Mouse (Mus musculus): ENCODE results near the gene Stk10. TPM values are rescaled to one million over a fixed set of nuclear protein-coding genes. Genes with fewer than 3 reads are reported as not detected.

The Stk10 gene
- polyA plus RNA-seq, 1 experiment from 2014 or later: 3.5 TPM

DNA sequence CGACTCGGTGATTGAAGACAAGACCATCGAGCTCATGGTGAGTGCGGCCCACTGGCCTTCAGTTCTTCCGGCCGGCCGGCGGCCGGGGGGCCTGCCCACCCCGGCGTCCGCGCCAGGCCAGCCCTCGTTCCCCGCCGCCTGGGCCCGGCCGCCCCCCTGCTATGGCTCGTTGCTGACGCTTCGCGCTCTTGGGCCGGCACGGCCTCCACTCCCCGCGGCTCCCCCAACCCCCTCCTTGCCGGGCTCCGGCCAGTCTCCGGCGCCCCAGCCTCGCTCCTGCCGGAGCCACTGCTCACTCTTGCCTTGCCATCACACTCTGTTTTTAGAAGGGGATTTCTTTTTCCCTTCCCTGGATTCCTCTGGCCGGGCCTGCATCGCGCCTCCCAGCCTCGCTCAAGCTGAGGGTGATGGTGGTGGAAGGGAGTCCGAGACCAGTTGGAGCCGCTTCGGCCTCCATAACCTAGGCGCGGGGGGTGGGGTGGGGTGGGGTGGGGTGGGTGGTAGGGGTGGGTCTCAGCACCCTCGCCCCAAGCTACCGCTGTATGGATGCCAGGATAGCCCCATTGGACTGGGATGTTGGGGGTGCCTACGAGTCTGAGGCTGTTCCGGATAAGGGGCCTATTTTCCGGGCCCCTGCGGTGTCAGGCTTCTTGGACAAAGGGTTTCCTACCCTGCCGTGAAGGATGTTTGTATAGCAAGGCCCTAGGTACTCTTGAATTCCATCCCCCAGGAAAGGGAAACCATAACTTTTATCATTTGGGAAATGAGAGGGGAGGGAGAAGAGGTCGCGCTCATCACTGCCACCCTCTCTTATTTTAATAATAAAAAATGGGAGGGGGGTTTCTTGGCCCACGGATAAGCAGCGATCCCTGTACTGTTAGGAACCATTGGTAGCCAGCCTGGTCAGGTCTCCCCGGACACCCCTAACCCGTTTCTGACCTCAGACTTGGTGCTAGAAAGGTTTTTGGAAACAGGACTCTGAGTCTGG, 110.1 kb downstream of the Stk10 start:
- H3K36me3 ChIP-seq (ENCODE audit: control insufficient read depth, insufficient read depth, low read length): no peaks in the 10 kb centered on the region
- H3K4me3 ChIP-seq (ENCODE audit: low read length): peak overlapping the region; percentile 82
- H3K27me3 ChIP-seq (ENCODE audit: control insufficient read depth, insufficient read depth, low read length): no peaks in the 10 kb centered on the region
- peak overlapping the region; percentile 98 for H3K27ac ChIP-seq (ENCODE audit: low read depth, low read length)
- peak overlapping the region; percentile 47 for H3K4me2 ChIP-seq (replicated peaks; ENCODE audit: low read depth, low read length)
- no peaks in the 10 kb centered on the region for H3K9me3 ChIP-seq (ENCODE audit: control insufficient read depth, low read length)
- 1% methylated on average over 50 of the region's 54 CpGs for WGBS
- ATAC-seq (ENCODE audit: low FRiP score, low TSS enrichment): peak; percentile 76
- H3K4me1 ChIP-seq (ENCODE audit: control insufficient read depth, insufficient read depth, low read length): peaks cover 9% of the 10 kb centered on the region
- H3K9ac ChIP-seq (ENCODE audit: low read depth, low read length): peak overlapping the region; percentile 94

DNA sequence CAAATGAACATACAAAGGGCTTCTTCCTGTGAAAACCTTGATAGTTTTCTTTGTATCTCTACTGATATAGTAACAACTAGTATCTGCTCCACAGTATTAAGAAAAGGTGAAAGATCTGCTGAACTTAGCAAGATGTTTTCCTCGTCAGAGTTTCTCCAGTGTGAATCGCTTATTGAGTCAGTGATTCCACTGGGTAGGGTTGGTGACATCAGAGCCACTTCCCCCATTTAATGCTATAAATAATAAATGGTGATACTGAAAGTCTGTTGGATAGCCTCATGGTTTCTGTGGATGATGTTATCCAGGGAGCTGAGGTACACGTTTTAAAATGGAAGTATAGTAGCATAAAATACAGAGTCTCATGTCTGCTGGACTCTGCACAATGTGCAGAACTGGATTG, 110.9 kb downstream of the Stk10 start:
- Histone ChIP-seq H3K27ac (ENCODE audit: low read depth, low read length) (no peak overlapping the region), H3K4me2 (replicated peaks; ENCODE audit: low read depth, low read length) (peak overlapping the region; percentile 47), H3K27me3 (ENCODE audit: control insufficient read depth, insufficient read depth, low read length) (no peaks in the 10 kb centered on the region), H3K4me3 (ENCODE audit: low read length) (peak overlapping the region; percentile 82), H3K36me3 (ENCODE audit: control insufficient read depth, insufficient read depth, low read length) (no peaks in the 10 kb centered on the region), H3K4me1 (ENCODE audit: control insufficient read depth, insufficient read depth, low read length) (peaks cover 9% of the 10 kb centered on the region), H3K9me3 (ENCODE audit: control insufficient read depth, low read length) (no peaks in the 10 kb centered on the region), H3K9ac (ENCODE audit: low read depth, low read length) (peak overlapping the region; percentile 94; the same call in 1 of the 2 replicates)
- no peak for ATAC-seq (ENCODE audit: low FRiP score, low TSS enrichment)
- WGBS: 20% methylated on average over 3 of the region's 3 CpGs

DNA sequence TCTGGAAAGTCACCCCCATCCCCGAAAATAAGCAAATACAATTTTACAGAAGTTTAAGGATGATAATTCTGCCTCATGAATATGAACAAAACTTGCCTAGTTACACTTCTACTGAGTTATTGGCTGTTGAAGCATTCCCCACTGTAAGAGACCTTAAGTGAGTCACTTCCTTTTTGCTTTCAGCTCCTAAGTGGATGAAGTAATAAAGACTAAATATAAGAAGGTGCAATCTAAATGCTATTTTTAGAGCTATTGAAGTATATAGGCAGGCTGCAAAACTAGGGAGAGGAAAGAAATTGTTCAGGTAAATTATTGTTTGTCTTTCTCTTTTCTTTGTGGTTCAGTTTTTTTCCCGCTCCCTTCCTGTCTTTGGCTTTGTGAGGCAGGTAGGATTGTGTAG, 114.2 kb downstream of the Stk10 start:
- H3K9me3 ChIP-seq (ENCODE audit: control insufficient read depth, low read length): no peaks in the 10 kb centered on the region
- WGBS: 87% methylated on average over 2 of the region's 2 CpGs
- no peaks in the 10 kb centered on the region for H3K36me3 ChIP-seq (ENCODE audit: control insufficient read depth, insufficient read depth, low read length)
- no peak overlapping the region for H3K4me2 ChIP-seq (replicated peaks; ENCODE audit: low read depth, low read length)
- no peak overlapping the region for H3K27ac ChIP-seq (ENCODE audit: low read depth, low read length)
- H3K9ac ChIP-seq (ENCODE audit: low read depth, low read length): no peak overlapping the region
- H3K4me3 ChIP-seq (ENCODE audit: low read length): no peak overlapping the region
- no peak for ATAC-seq (ENCODE audit: low FRiP score, low TSS enrichment)
- H3K27me3 ChIP-seq (ENCODE audit: control insufficient read depth, insufficient read depth, low read length): no peaks in the 10 kb centered on the region
- no peaks in the 10 kb centered on the region; the same call in 1 of the 2 replicates for H3K4me1 ChIP-seq (ENCODE audit: control insufficient read depth, insufficient read depth, low read length)

DNA sequence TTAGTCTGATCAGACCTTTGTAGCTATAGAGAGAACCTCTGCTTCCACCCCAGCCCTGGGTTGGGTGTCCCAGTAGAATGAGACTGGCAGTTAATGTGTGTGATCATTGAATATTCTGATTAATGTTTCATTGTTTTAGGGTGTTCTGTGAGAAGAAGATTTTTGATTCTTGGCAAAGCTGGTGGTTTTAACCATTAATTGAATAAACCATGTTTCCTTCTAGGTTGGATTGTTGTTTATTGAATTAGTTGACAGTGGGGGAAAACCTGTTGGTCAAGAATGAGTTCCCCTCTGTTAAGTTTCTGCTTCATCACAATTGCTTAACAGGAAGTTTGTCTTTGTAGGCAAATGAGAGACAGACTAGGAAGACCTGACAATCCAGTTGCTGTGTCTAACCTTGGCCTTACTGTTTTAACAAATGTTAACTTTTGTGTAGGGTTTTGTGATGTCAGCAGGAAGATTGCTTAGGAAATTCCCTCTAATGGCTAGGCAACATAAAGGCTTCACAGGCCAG, 117.2 kb downstream of the Stk10 start:
- H3K36me3 ChIP-seq (ENCODE audit: control insufficient read depth, insufficient read depth, low read length): peaks cover 5% of the 10 kb centered on the region; the same call in 1 of the 2 replicates
- no peaks in the 10 kb centered on the region for H3K4me1 ChIP-seq (ENCODE audit: control insufficient read depth, insufficient read depth, low read length)
- H3K9ac ChIP-seq (ENCODE audit: low read depth, low read length): no peak overlapping the region
- peak overlapping the region; percentile 48; the same call in 1 of the 2 replicates for H3K27ac ChIP-seq (ENCODE audit: low read depth, low read length)
- no peak overlapping the region for H3K4me2 ChIP-seq (replicated peaks; ENCODE audit: low read depth, low read length)
- no peak overlapping the region for H3K4me3 ChIP-seq (ENCODE audit: low read length)
- no peak for ATAC-seq (ENCODE audit: low FRiP score, low TSS enrichment)
- H3K27me3 ChIP-seq (ENCODE audit: control insufficient read depth, insufficient read depth, low read length): no peaks in the 10 kb centered on the region
- H3K9me3 ChIP-seq (ENCODE audit: control insufficient read depth, low read length): no peaks in the 10 kb centered on the region

DNA sequence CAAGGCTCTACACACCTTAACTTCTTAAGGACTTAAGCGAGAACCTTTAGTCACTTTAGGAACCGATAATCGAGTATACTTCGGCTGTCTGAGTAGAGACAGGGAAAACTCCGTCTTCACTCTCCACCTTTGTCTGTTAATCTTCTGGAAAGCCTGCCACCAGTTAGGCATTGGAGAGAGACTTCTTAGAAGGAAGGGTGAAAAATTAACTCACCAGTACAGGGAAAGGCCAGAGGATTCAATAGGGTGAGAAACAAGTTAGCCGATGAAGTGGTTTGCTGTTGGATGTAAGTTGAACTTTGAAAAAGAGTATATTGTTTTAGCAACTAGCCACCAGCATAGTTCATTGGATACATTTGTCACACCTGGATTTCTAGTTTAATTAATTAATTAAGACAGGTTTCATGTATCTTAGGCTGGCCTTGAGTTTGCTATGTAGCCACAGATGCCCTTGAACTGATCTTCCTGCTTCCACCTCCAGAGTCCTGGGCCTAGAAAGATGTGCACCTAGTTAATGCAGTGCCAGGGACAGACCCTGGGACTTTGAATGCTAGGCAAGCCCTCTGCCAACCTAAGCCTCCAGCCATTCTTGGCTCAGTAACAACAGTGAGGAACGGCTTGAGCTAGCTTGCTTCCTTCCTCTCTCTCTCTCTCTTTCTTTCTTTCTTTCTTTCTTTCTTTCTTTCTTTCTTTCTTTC, 117.9 kb downstream of the Stk10 start:
- Histone ChIP-seq H3K27me3 (ENCODE audit: control insufficient read depth, insufficient read depth, low read length) (no peaks in the 10 kb centered on the region), H3K9me3 (ENCODE audit: control insufficient read depth, low read length) (no peaks in the 10 kb centered on the region), H3K9ac (ENCODE audit: low read depth, low read length) (no peak overlapping the region), H3K36me3 (ENCODE audit: control insufficient read depth, insufficient read depth, low read length) (peaks cover 5% of the 10 kb centered on the region; the same call in 1 of the 2 replicates), H3K4me3 (ENCODE audit: low read length) (no peak overlapping the region), H3K27ac (ENCODE audit: low read depth, low read length) (peak overlapping the region; percentile 48; the same call in 1 of the 2 replicates), H3K4me2 (replicated peaks; ENCODE audit: low read depth, low read length) (no peak overlapping the region), H3K4me1 (ENCODE audit: control insufficient read depth, insufficient read depth, low read length) (no peaks in the 10 kb centered on the region)
- no peak; the same call in 1 of the 2 replicates for ATAC-seq (ENCODE audit: low FRiP score, low TSS enrichment)
- WGBS: 73% methylated on average over 7 of the region's 7 CpGs

DNA sequence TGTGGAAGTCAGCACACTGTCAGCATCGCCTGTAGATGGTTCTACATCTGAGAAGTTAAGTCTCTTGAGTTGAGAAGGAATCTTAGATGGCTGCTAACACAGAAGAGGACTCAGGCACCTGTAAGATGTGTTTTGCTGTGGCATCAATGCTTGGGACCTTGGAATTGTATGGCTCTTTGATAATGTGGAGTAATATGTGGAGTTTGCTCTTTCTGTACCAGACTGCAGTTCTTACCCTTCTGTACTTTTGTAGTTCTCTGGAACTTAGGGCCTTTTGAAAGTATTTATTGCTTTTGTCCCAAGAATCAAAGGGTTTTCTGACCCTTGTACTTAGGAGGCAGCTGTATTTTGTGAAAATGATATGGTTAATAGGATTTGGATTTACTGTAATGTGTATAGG, 118.6 kb downstream of the Stk10 start:
- H3K4me1 ChIP-seq (ENCODE audit: control insufficient read depth, insufficient read depth, low read length): no peaks in the 10 kb centered on the region
- no peak overlapping the region for H3K9ac ChIP-seq (ENCODE audit: low read depth, low read length)
- no peaks in the 10 kb centered on the region for H3K9me3 ChIP-seq (ENCODE audit: control insufficient read depth, low read length)
- 84% methylated on average over 1 of the region's 1 CpGs for WGBS
- no peak overlapping the region for H3K27ac ChIP-seq (ENCODE audit: low read depth, low read length)
- no peak for ATAC-seq (ENCODE audit: low FRiP score, low TSS enrichment)
- no peak overlapping the region for H3K4me3 ChIP-seq (ENCODE audit: low read length)
- H3K36me3 ChIP-seq (ENCODE audit: control insufficient read depth, insufficient read depth, low read length): peaks cover 5% of the 10 kb centered on the region; the same call in 1 of the 2 replicates
- H3K27me3 ChIP-seq (ENCODE audit: control insufficient read depth, insufficient read depth, low read length): no peaks in the 10 kb centered on the region
- H3K4me2 ChIP-seq (replicated peaks; ENCODE audit: low read depth, low read length): no peak overlapping the region

DNA sequence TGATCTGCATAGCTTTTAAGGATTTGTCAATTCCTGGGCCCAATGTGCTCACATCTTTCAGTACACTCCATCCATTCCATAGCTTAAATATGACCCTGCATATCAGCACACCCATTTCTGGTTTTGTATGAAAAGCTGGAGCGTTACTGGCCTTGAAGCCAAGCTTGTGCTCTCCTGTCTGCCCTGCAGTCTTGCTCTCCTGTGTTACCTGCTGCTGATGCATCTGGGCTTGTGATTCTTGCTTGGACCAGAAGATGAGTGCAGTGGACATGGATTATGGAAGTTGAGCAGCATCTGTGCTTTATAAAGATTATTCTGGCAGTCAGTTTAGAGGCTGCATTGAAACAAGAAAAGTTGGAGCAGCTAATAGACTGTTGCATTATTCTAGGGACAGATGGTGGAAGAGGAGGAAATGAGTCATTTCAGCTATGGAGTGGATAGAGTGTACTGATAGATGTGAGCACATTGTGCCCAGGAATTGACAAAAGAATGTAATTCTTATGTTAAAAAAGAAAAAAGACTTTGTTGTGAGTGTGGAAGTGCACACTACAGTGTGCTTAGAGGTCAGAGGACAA, 129.1 kb downstream of the Stk10 start:
- no peak for ATAC-seq (ENCODE audit: low FRiP score, low TSS enrichment)
- Histone ChIP-seq H3K9me3 (ENCODE audit: control insufficient read depth, low read length) (no peaks in the 10 kb centered on the region), H3K9ac (ENCODE audit: low read depth, low read length) (no peak overlapping the region), H3K4me1 (ENCODE audit: control insufficient read depth, insufficient read depth, low read length) (no peaks in the 10 kb centered on the region), H3K36me3 (ENCODE audit: control insufficient read depth, insufficient read depth, low read length) (no peaks in the 10 kb centered on the region), H3K27ac (ENCODE audit: low read depth, low read length) (no peak overlapping the region), H3K27me3 (ENCODE audit: control insufficient read depth, insufficient read depth, low read length) (no peaks in the 10 kb centered on the region), H3K4me2 (replicated peaks; ENCODE audit: low read depth, low read length) (no peak overlapping the region), H3K4me3 (ENCODE audit: low read length) (no peak overlapping the region)
- WGBS: 100% methylated on average over 1 of the region's 1 CpGs

DNA sequence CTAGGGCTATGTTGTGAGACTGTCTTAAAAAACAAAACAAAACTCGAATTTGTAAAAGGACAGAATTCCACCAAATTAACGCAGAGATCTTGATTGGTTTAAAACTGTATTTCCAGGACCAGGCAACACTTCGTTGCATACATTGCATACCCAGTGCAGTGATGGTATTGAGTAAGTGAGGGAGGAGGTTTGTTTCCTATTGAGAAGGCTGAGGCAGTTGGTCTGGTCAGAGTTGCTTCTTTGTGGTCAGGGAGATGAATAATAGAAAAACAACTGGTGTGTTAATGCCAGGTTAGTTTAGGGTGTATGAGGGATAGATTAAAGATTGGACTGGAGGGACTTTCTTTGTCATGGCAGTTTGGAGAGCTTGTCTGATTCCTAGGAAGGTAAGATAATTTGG, 132.5 kb downstream of the Stk10 start:
- H3K4me2 ChIP-seq (replicated peaks; ENCODE audit: low read depth, low read length): no peak overlapping the region
- H3K27ac ChIP-seq (ENCODE audit: low read depth, low read length): no peak overlapping the region
- no peak overlapping the region for H3K9ac ChIP-seq (ENCODE audit: low read depth, low read length)
- no peaks in the 10 kb centered on the region for H3K4me1 ChIP-seq (ENCODE audit: control insufficient read depth, insufficient read depth, low read length)
- H3K36me3 ChIP-seq (ENCODE audit: control insufficient read depth, insufficient read depth, low read length): no peaks in the 10 kb centered on the region; the same call in 1 of the 2 replicates
- no peak overlapping the region for H3K4me3 ChIP-seq (ENCODE audit: low read length)
- H3K27me3 ChIP-seq (ENCODE audit: control insufficient read depth, insufficient read depth, low read length): no peaks in the 10 kb centered on the region
- no peaks in the 10 kb centered on the region for H3K9me3 ChIP-seq (ENCODE audit: control insufficient read depth, low read length)
- ATAC-seq (ENCODE audit: low FRiP score, low TSS enrichment): no peak
- 93% methylated on average over 3 of the region's 3 CpGs for whole genome bisulfite sequencing
